Mouse (Mus musculus): Measurements from ENCODE around the gene Mast2. TPM values are rescaled to one million over a fixed set of nuclear protein-coding genes. Genes with fewer than 3 reads are reported as not detected.

Gene Mast2
- total and polyA plus RNA-seq, 3 experiments: 13.3 to 126 (median 46.4) TPM

- no peak overlapping the region for H3K4me3 ChIP-seq (ENCODE audit: control insufficient read depth in 1 of 2, insufficient read depth in 1 of 2, low read depth in 2 of 2, low read length in 2 of 2)
- H3K9me3 ChIP-seq (replicated peaks; ENCODE audit: insufficient read depth, low read length): no peaks in the 10 kb centered on the region
- no peak for DNase-seq (ENCODE audit: low read depth, low spot score)
- peaks cover 2 to 17% of the 10 kb centered on the region in 2 experiments; a peak in 3 of 4 replicates for H3K4me1 ChIP-seq (ENCODE audit: control insufficient read depth in 1 of 2, insufficient read depth in 2 of 2, low read length in 2 of 2)
- H3K27ac ChIP-seq (ENCODE audit: control insufficient read depth, low read depth, low read length): no peak overlapping the region
- peaks cover 3% of the 10 kb centered on the region; the same call in 1 of the 2 replicates for H3K79me2 ChIP-seq (ENCODE audit: control insufficient read depth, insufficient read depth, low read length, poor library complexity)
- peaks cover 0 to 30% of the 10 kb centered on the region in 2 experiments; a peak in 2 of 4 replicates for H3K36me3 ChIP-seq (ENCODE audit: control insufficient read depth in 1 of 2, insufficient read depth in 2 of 2, low read length in 2 of 2)
- TF ChIP-seq ELF1 (IDR thresholded peaks at IDR 0.05; ENCODE audit: low read depth, low read length) (no peak), MAX (IDR thresholded peaks at IDR 0.05; ENCODE audit: low read length) (no peak), NELFE (IDR thresholded peaks at IDR 0.05; ENCODE audit: low read depth, low read length) (no peak), CHD2 (IDR thresholded peaks at IDR 0.05; ENCODE audit: low read length) (no peak), MYB (IDR thresholded peaks at IDR 0.05; ENCODE audit: low read depth, low read length) (no peak)
- H3K27me3 ChIP-seq (ENCODE audit: control insufficient read depth in 1 of 2, insufficient read depth in 2 of 2, low read length in 2 of 2): no peaks in the 10 kb centered on the region
- H3K9ac ChIP-seq (ENCODE audit: control insufficient read depth, low read depth, low read length, poor library complexity, severe bottlenecking): no peak overlapping the region
Observed at GRCm38 (mm10) chr4:116405955-116406351, 58.0 kb downstream of the Mast2 start.

DNA sequence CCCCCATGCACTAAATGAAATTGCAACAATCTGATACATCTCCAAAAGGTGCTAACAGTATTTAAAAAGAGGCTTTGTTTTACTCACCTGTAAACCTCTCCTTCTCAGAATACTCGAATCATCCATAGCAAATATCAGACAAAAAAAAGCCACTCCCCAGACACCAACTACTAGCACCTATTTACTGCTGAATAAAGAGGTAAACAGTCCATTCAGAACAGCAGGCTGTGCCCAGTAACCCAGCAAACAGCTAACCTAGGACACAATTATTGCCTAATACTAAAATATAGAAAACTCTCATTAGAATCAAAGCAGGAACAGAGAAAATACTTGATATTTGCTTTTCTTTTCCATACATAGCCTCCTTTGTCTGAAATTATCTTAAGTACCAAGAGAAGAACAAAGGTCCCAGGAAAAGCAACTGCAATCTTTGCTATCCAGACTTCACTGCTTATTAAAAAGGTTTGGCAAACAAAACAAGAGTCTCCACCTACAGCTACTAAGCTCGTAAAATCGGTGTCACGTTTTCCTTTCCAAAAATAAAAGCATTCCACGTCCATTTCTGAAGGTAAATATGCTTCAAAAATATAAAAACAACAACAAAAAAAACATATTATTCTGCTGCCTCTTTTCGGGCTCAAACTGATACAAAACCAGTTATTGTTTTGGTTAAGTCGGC lies 58.6 kb downstream of the Mast2 start:
- Histone ChIP-seq H3K27ac (ENCODE audit: control insufficient read depth, low read depth, low read length) (no peak overlapping the region), H3K4me3 (ENCODE audit: control insufficient read depth in 1 of 2, insufficient read depth in 1 of 2, low read depth in 2 of 2, low read length in 2 of 2) (no peak overlapping the region), H3K4me1 (ENCODE audit: control insufficient read depth in 1 of 2, insufficient read depth in 2 of 2, low read length in 2 of 2) (peaks cover 2 to 17% of the 10 kb centered on the region in 2 experiments; a peak in 3 of 4 replicates), H3K36me3 (ENCODE audit: control insufficient read depth in 1 of 2, insufficient read depth in 2 of 2, low read length in 2 of 2) (peaks cover 0 to 30% of the 10 kb centered on the region in 2 experiments; a peak in 2 of 4 replicates), H3K27me3 (ENCODE audit: control insufficient read depth in 1 of 2, insufficient read depth in 2 of 2, low read length in 2 of 2) (no peaks in the 10 kb centered on the region), H3K79me2 (ENCODE audit: control insufficient read depth, insufficient read depth, low read length, poor library complexity) (peaks cover 3% of the 10 kb centered on the region; the same call in 1 of the 2 replicates), H3K9ac (ENCODE audit: control insufficient read depth, low read depth, low read length, poor library complexity, severe bottlenecking) (no peak overlapping the region), H3K9me3 (replicated peaks; ENCODE audit: insufficient read depth, low read length) (no peaks in the 10 kb centered on the region)
- no peak for DNase-seq (ENCODE audit: low read depth, low spot score)
- no peak for TF ChIP-seq GATA1 (IDR thresholded peaks at IDR 0.05; ENCODE audit: low read depth, low read length)
- TF ChIP-seq ELF1 (IDR thresholded peaks at IDR 0.05; ENCODE audit: low read depth, low read length): no peak
- no peak for TF ChIP-seq GABPA (IDR thresholded peaks at IDR 0.05; ENCODE audit: low read depth, low read length)
- no peak for TF ChIP-seq ZC3H11A (IDR thresholded peaks at IDR 0.05; ENCODE audit: low read depth, low read length)
- TF ChIP-seq MAFK (IDR thresholded peaks at IDR 0.05; ENCODE audit: borderline replicate concordance, low read depth, low read length): no peak
- TF ChIP-seq CHD2 (IDR thresholded peaks at IDR 0.05; ENCODE audit: low read length): no peak
- no peak for TF ChIP-seq KAT2A (conservative IDR thresholded peaks at IDR 0.05; ENCODE audit: low read depth, low read length)
- TF ChIP-seq ZKSCAN1 (IDR thresholded peaks at IDR 0.05; ENCODE audit: low read depth, low read length): no peak
- no peak for TF ChIP-seq CTCF (IDR thresholded peaks at IDR 0.05 in 2 of 3, conservative IDR thresholded peaks at IDR 0.05 in 1 of 3; ENCODE audit: control insufficient read depth in 1 of 3, insufficient read depth in 1 of 3, low read depth in 2 of 3, low read length in 3 of 3, poor library complexity in 1 of 3, severe bottlenecking in 1 of 3)
- no peak for TF ChIP-seq USF1 (IDR thresholded peaks at IDR 0.05; ENCODE audit: low read depth, low read length)
- TF ChIP-seq MXI1 (IDR thresholded peaks at IDR 0.05; ENCODE audit: low read depth, low read length): no peak
- TF ChIP-seq POLR2AphosphoS5 (IDR thresholded peaks at IDR 0.05; ENCODE audit: borderline replicate concordance, low read depth, low read length): no peak
- no peak for TF ChIP-seq NRF1 (IDR thresholded peaks at IDR 0.05; ENCODE audit: insufficient read depth, low read depth, low read length, poor library complexity, severe bottlenecking)
- TF ChIP-seq TBP (IDR thresholded peaks at IDR 0.05; ENCODE audit: low read depth, low read length): no peak
- no peak for TF ChIP-seq ZNF384 (IDR thresholded peaks at IDR 0.05; ENCODE audit: low read depth, low read length)

All from MEL (cell line).